Mouse (Mus musculus): ENCODE measurements around the gene Gtpbp8. TPM values are rescaled to one million over a fixed set of nuclear protein-coding genes. Genes with fewer than 3 reads are reported as not detected.

Gene Gtpbp8
- total RNA-seq (2021) = 10 to 100 TPM; 23.8 to 29.9 TPM

GRCm38 (mm10) chr16:44745866-44746562 lies at the start of gene Gtpbp8:
Gtpbp8 (minus strand) TSS chr16:44746363.
- DNase-seq (ENCODE audit: extremely low spot score in 1 of 2, low spot score in 1 of 2) = peak; percentile 78

- DNase-seq (ENCODE audit: extremely low spot score in 1 of 2, low spot score in 1 of 2) = no peak
Measured at GRCm38 (mm10) chr16:44794416-44794815, 48.3 kb upstream of the Gtpbp8 start.

DNA sequence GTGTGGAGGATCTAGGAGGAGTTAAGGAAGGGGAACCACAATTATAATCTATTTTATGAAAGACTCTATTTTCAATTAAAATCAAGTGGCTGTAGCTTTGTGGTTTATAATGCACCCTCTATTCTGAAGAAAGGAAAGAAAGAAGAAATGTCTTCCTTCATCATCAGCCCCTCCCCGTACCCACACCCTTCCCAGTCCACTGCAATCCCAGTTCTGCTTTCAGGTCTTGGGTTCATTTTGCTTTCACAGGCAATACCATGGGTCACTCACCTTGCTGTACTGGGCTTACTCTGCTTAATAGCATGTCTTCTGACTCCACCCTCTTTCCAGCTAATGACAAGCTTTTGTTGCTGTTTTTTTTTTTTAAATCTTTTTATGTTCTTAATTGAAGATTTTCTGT lies 40.8 kb upstream of the Gtpbp8 start:
- no peak for DNase-seq (ENCODE audit: extremely low spot score in 1 of 2, low spot score in 1 of 2)

DNA sequence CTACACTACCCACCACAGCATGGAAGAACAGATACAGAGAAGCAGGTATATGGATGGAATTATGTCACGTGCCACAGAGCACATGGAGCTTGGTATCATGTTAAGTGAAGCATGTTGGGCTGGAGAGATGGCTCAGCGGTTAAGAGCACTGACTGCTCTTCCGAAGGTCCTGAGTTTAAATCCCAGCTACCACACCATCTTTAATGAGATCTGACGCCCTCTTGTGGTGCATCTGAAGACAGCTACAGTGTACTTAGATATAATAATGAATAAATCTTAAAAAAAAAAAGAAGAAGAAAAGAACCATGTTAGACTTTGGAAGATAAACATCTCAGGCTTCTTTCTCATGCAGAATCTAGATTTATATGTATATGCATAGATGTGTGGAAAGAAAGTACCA lies 34.6 kb upstream of the Gtpbp8 start:
- no peak for DNase-seq (ENCODE audit: extremely low spot score in 1 of 2, low spot score in 1 of 2)

- no peak for DNase-seq (ENCODE audit: extremely low spot score in 1 of 2, low spot score in 1 of 2)
Measured at GRCm38 (mm10) chr16:44779494-44779893, 33.3 kb upstream of the Gtpbp8 start.

DNA sequence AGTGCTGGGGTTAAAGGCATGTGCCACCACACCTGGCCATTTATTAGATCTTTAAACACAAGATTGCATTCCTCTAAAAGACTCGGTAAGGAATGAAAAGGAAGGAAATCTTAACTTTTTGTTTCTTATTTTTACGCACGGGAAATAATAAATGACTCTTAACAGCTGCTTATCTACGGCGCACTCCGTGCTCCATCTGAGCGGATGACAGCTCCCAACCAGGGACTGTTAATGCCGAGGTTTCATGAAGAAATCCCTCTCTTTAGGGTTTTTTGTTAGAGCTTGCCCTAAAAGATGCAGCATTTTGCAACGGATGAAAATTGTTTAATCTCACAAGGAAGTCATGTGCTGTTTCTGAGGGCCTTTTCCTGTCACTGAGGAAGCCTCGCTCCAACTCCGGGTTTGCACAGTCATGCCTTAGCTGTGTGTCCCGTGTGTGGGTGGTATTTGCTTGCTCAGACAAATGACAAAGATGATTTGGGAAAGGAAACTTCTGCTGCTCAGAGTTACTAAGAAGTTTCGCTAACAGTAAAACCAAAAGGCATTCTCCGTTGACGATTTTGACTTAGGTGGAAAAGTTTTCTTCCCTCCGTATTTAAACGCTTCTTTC lies 32.5 kb upstream of the Gtpbp8 start:
- DNase-seq (ENCODE audit: extremely low spot score in 1 of 2, low spot score in 1 of 2) = no peak

- no peak for DNase-seq (ENCODE audit: extremely low spot score in 1 of 2, low spot score in 1 of 2)
Measured at GRCm38 (mm10) chr16:44774201-44774600, 28.0 kb upstream of the Gtpbp8 start.

DNA sequence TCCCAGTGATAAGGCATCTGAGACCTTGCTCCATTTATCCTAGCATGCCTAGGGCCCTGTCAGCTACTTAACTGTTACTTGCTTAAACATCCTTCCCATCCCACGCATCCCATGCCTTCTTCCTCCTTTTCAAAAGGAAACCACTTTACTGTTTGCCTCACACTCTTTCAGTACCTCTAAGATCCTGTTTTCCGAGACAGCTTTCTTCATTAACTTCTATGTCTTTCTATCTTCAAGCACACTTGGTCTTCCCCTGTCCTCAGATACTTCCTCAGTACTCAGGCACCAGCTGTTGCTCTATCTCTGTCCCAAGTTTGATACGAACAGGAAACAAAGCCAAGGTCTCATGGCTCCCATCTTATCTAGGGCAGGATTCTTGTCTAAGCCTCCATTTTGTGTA lies 27.5 kb upstream of the Gtpbp8 start:
- no peak for DNase-seq (ENCODE audit: extremely low spot score in 1 of 2, low spot score in 1 of 2)

DNA sequence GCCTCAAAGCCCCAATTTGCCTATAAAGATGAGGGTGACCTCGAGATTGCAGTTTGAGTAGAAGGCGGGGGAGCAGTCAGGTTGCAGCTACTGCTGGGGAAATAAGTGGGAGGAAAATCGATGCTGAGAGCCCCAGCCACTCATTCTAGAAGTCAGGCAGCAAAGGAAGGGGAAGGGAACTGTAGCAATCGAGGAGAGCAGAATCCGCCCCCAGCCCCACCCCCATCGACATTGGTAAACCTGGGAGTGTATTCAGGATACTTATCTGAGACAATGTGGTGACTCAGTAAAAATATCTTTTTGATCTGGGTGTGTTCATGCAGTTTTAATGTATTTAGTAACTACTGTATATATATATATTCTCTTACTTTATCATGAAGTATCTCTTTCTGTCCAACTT lies 26.4 kb upstream of the Gtpbp8 start:
- no peak for DNase-seq (ENCODE audit: extremely low spot score in 1 of 2, low spot score in 1 of 2)

DNA sequence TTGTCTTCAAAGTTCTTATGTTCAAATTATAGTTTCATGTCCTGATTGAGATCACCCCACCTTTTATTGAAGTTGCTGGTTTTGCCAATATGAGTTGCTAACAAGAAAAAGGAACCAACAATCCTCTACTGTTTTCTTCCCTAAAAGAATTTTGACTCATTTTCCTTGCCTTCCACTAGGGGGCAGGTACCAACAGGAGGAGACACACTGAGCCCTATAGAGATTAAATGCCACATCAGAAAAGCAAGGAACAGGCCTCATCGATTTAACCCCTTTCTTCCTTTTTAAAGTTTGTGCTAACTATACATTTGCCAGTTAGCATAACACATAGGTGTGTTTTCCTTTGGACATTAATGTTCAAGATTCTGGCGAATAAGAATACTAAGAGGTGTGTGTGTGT lies 21.8 kb upstream of the Gtpbp8 start:
- DNase-seq (ENCODE audit: extremely low spot score in 1 of 2, low spot score in 1 of 2) = no peak

- no peak for DNase-seq (ENCODE audit: extremely low spot score in 1 of 2, low spot score in 1 of 2)
Measured at GRCm38 (mm10) chr16:44767506-44767905, 21.3 kb upstream of the Gtpbp8 start.

DNA sequence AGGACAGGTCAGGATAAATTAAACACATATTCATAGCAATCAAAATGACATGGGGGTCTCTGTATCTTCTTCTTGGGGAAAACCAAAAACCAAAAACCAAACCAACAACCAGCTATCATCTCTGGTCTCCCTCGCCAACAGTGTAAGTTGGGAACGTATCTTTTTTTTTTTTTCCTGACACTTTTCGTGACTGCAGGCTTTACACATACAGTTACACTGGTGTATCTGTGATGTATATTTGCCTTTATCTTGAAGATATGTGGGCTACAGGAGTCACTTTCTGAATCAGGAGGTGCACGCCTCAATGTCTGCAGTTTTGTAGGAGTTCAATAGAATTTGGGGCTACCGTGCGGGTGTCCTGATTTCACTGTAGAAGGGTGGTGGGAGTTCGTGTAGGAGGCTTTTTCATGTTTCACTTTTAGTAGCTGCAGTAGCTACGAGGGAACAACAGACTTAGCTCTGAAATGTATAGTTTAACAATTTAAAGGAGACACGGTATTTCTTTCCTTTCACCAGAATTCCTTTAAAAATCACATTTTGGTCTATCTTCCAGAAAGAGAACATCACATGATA lies 20.2 kb upstream of the Gtpbp8 start:
- DNase-seq (ENCODE audit: extremely low spot score in 1 of 2, low spot score in 1 of 2) = no peak

GRCm38 (mm10) chr16:44765555-44766319 lies 19.6 kb upstream of the Gtpbp8 start, which contains the start of gene Cd200r1:
Cd200r1 (plus strand) TSS chr16:44765736.
- DNase-seq (ENCODE audit: extremely low spot score in 1 of 2, low spot score in 1 of 2) = no peak

- DNase-seq (ENCODE audit: extremely low spot score in 1 of 2, low spot score in 1 of 2) = no peak
Measured at GRCm38 (mm10) chr16:44761811-44762210, 15.6 kb upstream of the Gtpbp8 start.

DNA sequence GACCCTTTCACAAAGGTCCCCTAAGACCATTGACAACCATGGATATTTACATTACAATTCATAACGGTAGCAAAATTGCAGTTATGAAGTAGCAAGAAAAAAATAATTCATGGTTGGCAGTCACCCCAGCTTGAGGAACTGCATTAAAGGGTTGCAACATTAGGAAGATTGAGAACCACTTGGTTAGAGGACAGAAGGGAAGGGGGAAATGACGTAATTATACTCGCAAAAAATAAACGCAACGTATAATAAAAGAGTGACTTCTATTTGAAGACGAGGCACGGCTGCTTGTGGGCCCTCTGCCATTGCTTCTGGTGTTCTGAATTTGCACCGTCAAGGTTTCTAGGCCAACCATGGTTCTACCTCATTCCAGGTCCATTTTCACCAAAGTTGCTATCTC lies 11.5 kb upstream of the Gtpbp8 start:
- DNase-seq (ENCODE audit: extremely low spot score in 1 of 2, low spot score in 1 of 2) = no peak

DNA sequence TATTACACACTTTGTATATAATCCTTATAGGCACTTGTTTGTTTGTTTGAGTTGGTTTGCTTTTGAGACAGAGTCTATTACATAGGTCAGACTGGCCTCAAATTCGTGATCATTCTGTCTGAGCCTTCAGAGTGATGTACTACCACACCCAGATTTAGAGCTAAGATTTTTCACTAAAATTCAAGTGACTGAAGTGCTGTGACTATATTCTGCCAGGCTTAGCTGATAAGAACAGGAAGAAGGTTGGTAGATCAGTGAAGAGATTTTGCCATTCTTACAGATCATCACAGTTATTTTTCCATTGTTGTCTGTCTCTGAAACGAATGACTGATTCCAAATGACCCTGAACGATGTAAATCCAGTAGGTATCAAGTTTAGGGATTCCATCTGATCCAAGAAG lies 1.8 kb upstream of the Gtpbp8 start:
- DNase-seq (ENCODE audit: extremely low spot score in 1 of 2, low spot score in 1 of 2) = no peak

DNA sequence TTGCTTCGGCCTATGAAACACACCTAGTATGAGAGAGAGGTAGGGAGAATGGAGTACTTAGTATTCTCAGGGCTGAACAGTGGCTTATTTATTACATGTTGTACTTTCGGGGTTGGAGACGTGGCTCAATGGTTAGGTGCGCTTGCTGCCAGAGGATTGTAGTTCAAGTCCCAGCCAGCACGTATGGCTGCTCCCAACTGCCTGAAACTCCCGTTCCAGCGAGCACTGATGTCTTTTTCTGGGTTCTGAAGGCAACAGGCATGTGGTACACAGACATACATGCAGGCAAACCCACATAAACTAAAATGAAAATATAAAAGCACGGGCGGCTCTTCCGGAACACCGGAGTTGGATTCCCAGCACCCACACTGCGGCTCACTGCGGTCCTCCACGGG lies 695 bp downstream of the Gtpbp8 start:
- DNase-seq (ENCODE audit: extremely low spot score in 1 of 2, low spot score in 1 of 2) = no peak

- no peak for DNase-seq (ENCODE audit: extremely low spot score in 1 of 2, low spot score in 1 of 2)
Measured at GRCm38 (mm10) chr16:44742753-44743152, 3.4 kb downstream of the Gtpbp8 start.

DNA sequence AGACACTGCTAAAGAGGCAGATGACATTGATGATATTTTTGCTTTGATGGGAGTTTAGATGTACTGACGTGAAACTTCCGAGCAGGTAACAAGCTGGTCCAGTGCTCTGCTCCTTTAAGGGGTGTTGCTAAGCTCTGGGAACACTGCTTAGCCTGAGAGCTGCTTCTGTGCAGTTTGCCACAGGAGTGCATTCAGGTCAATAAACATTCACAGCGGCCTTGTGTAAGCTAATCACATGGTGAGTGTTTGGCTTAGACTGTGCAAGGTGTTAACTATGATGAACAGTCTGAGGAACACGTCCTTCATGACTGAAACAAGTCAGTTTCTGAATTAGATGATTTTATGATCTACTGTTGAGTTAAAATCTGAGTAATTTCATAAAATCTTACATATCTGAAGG lies 10.0 kb downstream of the Gtpbp8 start:
- DNase-seq (ENCODE audit: extremely low spot score in 1 of 2, low spot score in 1 of 2) = no peak

DNA sequence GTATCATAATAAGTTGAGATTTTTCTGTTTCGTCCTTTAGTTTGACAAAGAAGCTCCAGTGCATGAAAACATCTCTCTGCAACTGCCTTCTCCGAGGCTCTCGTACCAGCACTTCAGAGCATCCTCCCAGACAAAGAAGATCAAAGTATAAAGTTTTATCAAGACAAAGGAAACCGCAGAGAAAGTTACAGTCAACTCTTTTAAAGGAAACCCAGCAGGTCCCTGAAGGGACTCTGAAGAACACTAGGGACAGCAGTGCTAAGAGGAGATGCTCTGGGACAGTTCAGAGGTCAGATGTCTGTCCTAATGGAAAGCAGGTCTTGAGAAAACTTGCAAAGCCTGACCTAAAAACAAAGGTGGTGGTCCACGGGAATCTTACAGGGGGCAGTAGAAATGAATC lies 10.5 kb downstream of the Gtpbp8 start:
- no peak for DNase-seq (ENCODE audit: extremely low spot score in 1 of 2, low spot score in 1 of 2)

- DNase-seq (ENCODE audit: extremely low spot score in 1 of 2, low spot score in 1 of 2) = no peak
Measured at GRCm38 (mm10) chr16:44734059-44734458, 12.1 kb downstream of the Gtpbp8 start.
